In the genomic region with DNA sequence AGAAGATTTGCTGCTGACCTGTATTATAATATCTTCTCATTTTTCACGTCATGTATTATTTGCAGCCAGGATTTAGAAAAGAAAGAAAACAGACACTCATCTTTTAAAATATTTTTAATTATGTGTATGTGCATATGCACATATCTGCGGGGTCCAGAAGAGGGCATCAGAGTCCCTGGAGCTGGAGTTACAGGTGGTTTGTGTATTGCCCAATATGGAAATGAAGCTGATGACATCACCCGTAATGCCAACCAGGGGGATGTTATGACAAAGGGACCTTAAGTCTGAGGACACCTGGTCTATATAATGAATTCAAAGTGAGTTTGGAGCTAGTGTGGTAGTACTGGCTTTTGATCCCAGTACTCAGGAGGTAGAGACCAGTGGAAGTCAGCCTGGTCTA, we compare ENCODE assay signal across 25 mouse cellular contexts. TPM values are rescaled to one million over a fixed set of nuclear protein-coding genes. Genes with fewer than 3 reads are reported as not detected.
DNase-seq lines count a peak whose midpoint lies in the region; ATAC-seq and TF ChIP-seq lines count a peak whose summit lies in the region.
"Had no signal": no experiment of that assay in that cellular context is flagged by ENCODE, and none has a peak within 500 bp of the region (broad histone marks: within the 10 kb centered on the region; RNA-seq: fewer than 3 reads in every experiment).

No protein-coding gene starts in this region.

- no peaks in the 10 kb centered on the region for H3K27me3 ChIP-seq in heart, adult 2 months (ENCODE audit: control insufficient read depth, insufficient read depth, low read length)
- H3K27me3 ChIP-seq in lung, embryonic 14.5 days (ENCODE audit: insufficient read depth, low read length): no peaks in the 10 kb centered on the region
- H3K27me3 ChIP-seq in Patski: peaks cover 4% of the 10 kb centered on the region
- H3K27me3 ChIP-seq: embryonic facial prominence, embryonic 12.5 days had no signal

- 91% methylated on average over 3 of the region's 3 CpGs for WGBS in heart, adult 2 months
- WGBS in lung, embryonic 14.5 days: 90% methylated on average over 3 of the region's 3 CpGs

- H3K36me3 ChIP-seq in heart, adult 2 months (ENCODE audit: control insufficient read depth, insufficient read depth, low read length): no peaks in the 10 kb centered on the region
- no peaks in the 10 kb centered on the region for H3K36me3 ChIP-seq in lung, embryonic 14.5 days (ENCODE audit: insufficient read depth)
- H3K36me3 ChIP-seq: embryonic facial prominence, embryonic 12.5 days; heart, embryonic 15.5 days had no signal

- DNase-seq in heart, adult 2 months: no peak
- DNase-seq in heart, adult 18-20 months: no peak
- no peak for DNase-seq in lung, embryonic 14.5 days
- DNase-seq in lung, postnatal 14 days: no peak
- DNase-seq in A20 (ENCODE audit: low read depth, low spot score) (peak; percentile 61), Patski (ENCODE audit: low read depth, low spot score) (no peak)
- DNase-seq in cerebellum, adult 11 months: no peak
- DNase-seq in spleen, postnatal 10 days (ENCODE audit: low spot score in 2 of 2): no peak
- DNase-seq: adrenal gland, adult 8-10 months; cerebellum, adult 18-20 months; cerebellum, postnatal 14 days; forebrain, postnatal 0 days; heart, postnatal 36 days; kidney, postnatal 4 days; right cerebral cortex, adult 18-20 months; right cerebral cortex, postnatal 4 days; thymus, adult 2 months had no signal

- CTCF ChIA-PET in Patski (lab: Charles Lee): no interaction called here

- in situ Hi-C loops in Patski (cut with MboI; ENCODE audit: low pct_unique_long_range_greater_than_20kb): no loop called here

- ATAC-seq in lung, embryonic 14.5 days (ENCODE audit: insufficient read depth): no peak
- ATAC-seq in Patski: no peak
- ATAC-seq: forebrain, postnatal 0 days; inflammation-experienced regulatory T-cells, adult 6 months; midbrain, embryonic 16.5 days had no signal

- TF ChIP-seq CTCF in heart, adult 2 months (IDR thresholded peaks at IDR 0.05): 0 out of 2 replicates have a peak, but pooled peaks have one; percentile 14
- 0 out of 2 replicates have a peak, but pooled peaks have one; percentile 8 for TF ChIP-seq CTCF in lung, embryonic 14.5 days (IDR thresholded peaks at IDR 0.05; ENCODE audit: low read depth)
- peak; percentile 15 for TF ChIP-seq CTCF in Patski (IDR thresholded peaks at IDR 0.05)

- H3K27ac ChIP-seq in heart, adult 2 months: no peak overlapping the region
- no peak overlapping the region for H3K27ac ChIP-seq in lung, embryonic 14.5 days (ENCODE audit: low read depth)
- H3K27ac ChIP-seq: embryonic facial prominence, embryonic 12.5 days; heart, embryonic 15.5 days; hindbrain, embryonic 14.5 days; left cerebral cortex, adult 2 months; liver, embryonic 14.5 days had no signal

- H3K4me3 ChIP-seq in heart, adult 2 months: no peak overlapping the region
- H3K4me3 ChIP-seq in lung, embryonic 14.5 days (ENCODE audit: low read depth, low read length): no peak overlapping the region
- H3K4me3 ChIP-seq: embryonic facial prominence, embryonic 12.5 days; heart, embryonic 15.5 days; left cerebral cortex, adult 2 months had no signal

- no peaks in the 10 kb centered on the region; the same call in 1 of the 2 replicates for H3K4me1 ChIP-seq in heart, adult 2 months (ENCODE audit: control insufficient read depth, insufficient read depth, low read length)
- H3K4me1 ChIP-seq in lung, embryonic 14.5 days (ENCODE audit: insufficient read depth): no peaks in the 10 kb centered on the region
- H3K4me1 ChIP-seq: embryonic facial prominence, embryonic 12.5 days had no signal

- H3K9me3 ChIP-seq in lung, embryonic 14.5 days (ENCODE audit: low read depth, low read length): no peaks in the 10 kb centered on the region
- H3K9me3 ChIP-seq: embryonic facial prominence, embryonic 12.5 days; heart, embryonic 15.5 days had no signal

- intact Hi-C loops in heart, adult 2 months (cut with DNase I): loop anchor here (5.0 kb wide), 1 partner anchor 109 kb away; no protein-coding TSS in a partner anchor

- no peak for TF ChIP-seq EP300 in heart, adult 2 months (IDR thresholded peaks at IDR 0.05; ENCODE audit: insufficient read depth, low read depth, low read length)

- POLR2A ChIA-PET in Patski (lab: Charles Lee): no interaction called here

- TF ChIP-seq POLR2A in heart, adult 2 months (IDR thresholded peaks at IDR 0.05; ENCODE audit: insufficient read depth, low read depth, low read length): no peak

- H3K79me2 ChIP-seq in heart, adult 2 months (replicated peaks; ENCODE audit: control insufficient read depth, insufficient read depth, low read length): no peaks in the 10 kb centered on the region

- no peak overlapping the region for H3K9ac ChIP-seq in heart, adult 2 months (ENCODE audit: low read depth, low read length)
- H3K9ac ChIP-seq in lung, embryonic 14.5 days: no peak overlapping the region
- H3K9ac ChIP-seq: embryonic facial prominence, embryonic 12.5 days; forebrain, postnatal 0 days; heart, embryonic 15.5 days; hindbrain, embryonic 14.5 days; liver, embryonic 14.5 days had no signal

- no peak overlapping the region for H3K4me2 ChIP-seq in lung, embryonic 14.5 days
- H3K4me2 ChIP-seq: embryonic facial prominence, embryonic 12.5 days; heart, embryonic 15.5 days; hindbrain, embryonic 14.5 days had no signal

RNA-seq across cellular contexts. Expression of a gene that starts 15.9 kb away (rescaled TPM):
- total RNA-seq in heart, adult 2 months (2021): under 1 TPM; 0.14 to 0.42 TPM
- polyA plus RNA-seq in heart, adult 2 months (2012; rRNA removed): 0.06 and 0.18 TPM in 2 replicates
- under 1 TPM; 0.37 to 0.75 TPM for total RNA-seq in heart, adult 18-20 months (2021)
- polyA plus RNA-seq in lung, embryonic 14.5 days (2014; fragmentation: Nextera tagmentation; extraction: Ambion mirVana): 0.09 and 0.18 TPM in 2 replicates
- not detected for polyA plus RNA-seq in Patski (2021)
- total RNA-seq: megakaryocyte-erythroid progenitor cell, adult 5-6 weeks had no signal
- polyA plus RNA-seq: inflammation-experienced regulatory T-cells, adult 6 months had no signal
